Mouse (Mus musculus): ENCODE results near the gene Thra. TPM values are rescaled to one million over a fixed set of nuclear protein-coding genes. Genes with fewer than 3 reads are reported as not detected.

Thra gene
- polyA plus RNA-seq, 1 experiment from 2014 or later, result 186 TPM

- Histone ChIP-seq H3K36me3 (ENCODE audit: control insufficient read depth, insufficient read depth, low read length) (no peaks in the 10 kb centered on the region), H3K4me3 (ENCODE audit: low read depth, low read length) (peak overlapping the region; percentile 11; the same call in 1 of the 2 replicates), H3K27ac (ENCODE audit: low read depth, low read length) (peak overlapping the region; percentile 50), H3K9me3 (ENCODE audit: control insufficient read depth, low read length) (no peaks in the 10 kb centered on the region), H3K4me2 (ENCODE audit: low read depth, low read length) (peak overlapping the region; percentile 70), H3K4me1 (ENCODE audit: control insufficient read depth, insufficient read depth, low read length) (peaks cover 82% of the 10 kb centered on the region), H3K9ac (replicated peaks; ENCODE audit: low read depth, low read length) (0 out of 2 replicates have a peak overlapping the region, but pooled peaks have one; percentile 25), H3K27me3 (ENCODE audit: control insufficient read depth, insufficient read depth, low read length) (no peaks in the 10 kb centered on the region)
- ATAC-seq (ENCODE audit: low read depth), result peak; percentile 47; the same call in 1 of the 2 replicates
- 4% methylated on average over 19 of the region's 19 CpGs for WGBS
These were observed 6.6 kb downstream of the Thra start for GRCm38 (mm10) chr11:98746855-98747693.

DNA sequence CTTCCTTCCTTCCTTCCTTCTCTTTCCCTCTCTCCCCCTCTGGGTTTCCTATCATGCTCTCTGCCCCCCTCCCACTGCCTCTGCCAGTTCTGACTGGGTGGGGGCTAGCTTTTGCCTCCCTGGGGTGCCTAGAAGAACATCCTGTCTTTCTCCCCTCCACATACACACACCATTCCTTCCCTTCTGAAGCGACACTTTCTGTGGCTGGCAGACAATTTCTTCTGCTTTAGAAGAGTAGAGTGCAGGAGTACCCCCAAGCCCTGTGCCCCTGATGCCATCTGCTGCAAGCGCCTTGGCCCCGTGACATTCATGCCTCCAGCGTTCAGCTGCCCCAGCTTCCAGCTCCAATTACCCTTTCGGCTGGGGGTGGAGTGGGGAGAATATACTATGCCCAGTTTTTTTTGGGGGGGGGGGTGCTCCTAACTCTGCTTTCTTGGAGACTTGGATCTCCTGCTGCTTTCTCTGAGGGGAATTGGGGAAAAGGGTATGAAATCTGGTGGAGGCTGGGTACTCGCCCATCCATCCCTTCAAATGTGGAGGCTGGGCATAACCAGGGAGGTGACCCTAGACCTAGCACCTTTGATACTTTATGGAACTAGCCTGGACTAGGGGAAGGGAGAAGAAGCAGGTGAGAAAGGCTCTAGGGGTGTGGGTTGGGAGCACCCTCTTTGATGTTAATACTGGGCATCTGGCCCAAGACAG is 7.5 kb downstream of the Thra start:
- peak overlapping the region; percentile 0; the same call in 1 of the 2 replicates for H3K4me3 ChIP-seq (ENCODE audit: low read depth, low read length)
- no peaks in the 10 kb centered on the region for H3K27me3 ChIP-seq (ENCODE audit: control insufficient read depth, insufficient read depth, low read length)
- H3K27ac ChIP-seq (ENCODE audit: low read depth, low read length), result peak overlapping the region; percentile 93
- peak overlapping the region; percentile 63 for H3K9ac ChIP-seq (replicated peaks; ENCODE audit: low read depth, low read length)
- WGBS, result 10% methylated on average over 6 of the region's 6 CpGs
- H3K9me3 ChIP-seq (ENCODE audit: control insufficient read depth, low read length), result no peaks in the 10 kb centered on the region
- no peaks in the 10 kb centered on the region for H3K36me3 ChIP-seq (ENCODE audit: control insufficient read depth, insufficient read depth, low read length)
- H3K4me2 ChIP-seq (ENCODE audit: low read depth, low read length), result peak overlapping the region; percentile 70
- H3K4me1 ChIP-seq (ENCODE audit: control insufficient read depth, insufficient read depth, low read length), result peaks cover 89% of the 10 kb centered on the region
- ATAC-seq (ENCODE audit: low read depth), result no peak

DNA sequence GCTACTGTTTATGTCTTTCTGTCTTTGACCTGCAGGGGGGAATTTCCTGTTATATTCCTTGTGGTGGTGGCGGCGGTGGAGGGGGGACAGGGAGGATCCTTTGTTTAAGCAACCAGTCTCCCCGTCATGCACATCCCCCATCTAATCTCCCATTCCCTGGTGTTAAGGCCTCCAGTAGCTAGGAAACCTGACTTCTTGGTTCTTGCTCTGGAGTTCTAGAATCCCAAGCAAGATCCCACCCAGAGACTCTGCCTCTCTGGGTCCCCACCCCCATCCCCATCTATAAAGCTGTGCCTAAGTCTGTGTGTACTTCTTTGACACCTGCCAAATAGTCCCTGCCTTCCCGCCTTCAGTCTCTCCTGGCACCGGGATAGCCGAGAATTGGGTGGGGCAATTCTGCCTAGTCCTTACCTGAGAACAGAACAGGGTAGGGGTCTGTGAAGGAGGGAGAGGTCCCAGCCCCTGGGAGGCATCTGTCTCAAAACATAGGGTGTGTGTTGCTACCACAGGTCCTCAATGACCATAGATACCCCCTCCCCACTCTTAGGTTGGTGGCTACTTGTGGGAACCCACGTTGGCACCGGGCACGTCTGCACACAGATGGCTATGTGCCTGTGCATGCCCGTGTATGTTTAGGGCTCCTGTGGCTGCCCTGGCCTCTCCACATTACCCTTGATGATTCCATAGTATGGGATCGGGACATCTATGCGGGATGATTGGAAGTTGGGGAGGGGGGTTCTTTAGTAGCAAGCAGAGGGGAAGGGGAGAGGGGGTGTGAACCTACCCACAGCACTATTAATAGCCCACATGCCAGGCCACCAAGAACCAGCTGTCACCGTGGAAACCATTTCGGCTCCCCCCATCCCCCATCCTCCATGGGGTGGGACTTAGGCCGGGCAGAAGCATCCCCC is 8.3 kb downstream of the Thra start:
- Histone ChIP-seq H3K9ac (replicated peaks; ENCODE audit: low read depth, low read length) (peak overlapping the region; percentile 63), H3K9me3 (ENCODE audit: control insufficient read depth, low read length) (no peaks in the 10 kb centered on the region), H3K4me3 (ENCODE audit: low read depth, low read length) (peak overlapping the region; percentile 0; the same call in 1 of the 2 replicates), H3K27me3 (ENCODE audit: control insufficient read depth, insufficient read depth, low read length) (no peaks in the 10 kb centered on the region), H3K4me2 (ENCODE audit: low read depth, low read length) (peak overlapping the region; percentile 70), H3K27ac (ENCODE audit: low read depth, low read length) (peak overlapping the region; percentile 93), H3K36me3 (ENCODE audit: control insufficient read depth, insufficient read depth, low read length) (peaks cover 7% of the 10 kb centered on the region; the same call in 1 of the 2 replicates), H3K4me1 (ENCODE audit: control insufficient read depth, insufficient read depth, low read length) (peaks cover 87% of the 10 kb centered on the region)
- 13% methylated on average over 15 of the region's 15 CpGs for WGBS
- ATAC-seq (ENCODE audit: low read depth), result 0 out of 2 replicates have a peak, but pooled peaks have one; percentile 19

DNA sequence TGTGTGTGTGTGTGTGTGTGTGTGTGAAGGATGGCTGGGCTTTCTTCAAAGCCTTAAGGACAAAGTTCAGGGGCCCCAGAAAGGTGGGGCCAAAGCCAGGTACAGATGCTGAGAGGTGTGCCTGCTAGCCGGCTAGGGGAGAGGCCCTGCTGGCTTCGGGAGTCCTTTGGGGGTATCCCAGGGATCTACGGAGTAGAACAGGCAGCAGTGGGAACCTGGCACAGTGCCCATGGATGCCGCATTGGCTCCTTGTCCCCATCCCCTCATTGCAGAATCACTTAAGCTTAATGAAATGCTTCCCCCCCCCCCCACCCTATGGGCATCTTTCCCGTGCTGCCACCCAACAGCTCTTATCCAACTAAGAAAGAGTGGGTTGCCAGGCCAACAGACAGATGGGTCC is 9.3 kb downstream of the Thra start:
- 31% methylated on average over 5 of the region's 5 CpGs for WGBS
- peak; percentile 28 for ATAC-seq (ENCODE audit: low read depth)

DNA sequence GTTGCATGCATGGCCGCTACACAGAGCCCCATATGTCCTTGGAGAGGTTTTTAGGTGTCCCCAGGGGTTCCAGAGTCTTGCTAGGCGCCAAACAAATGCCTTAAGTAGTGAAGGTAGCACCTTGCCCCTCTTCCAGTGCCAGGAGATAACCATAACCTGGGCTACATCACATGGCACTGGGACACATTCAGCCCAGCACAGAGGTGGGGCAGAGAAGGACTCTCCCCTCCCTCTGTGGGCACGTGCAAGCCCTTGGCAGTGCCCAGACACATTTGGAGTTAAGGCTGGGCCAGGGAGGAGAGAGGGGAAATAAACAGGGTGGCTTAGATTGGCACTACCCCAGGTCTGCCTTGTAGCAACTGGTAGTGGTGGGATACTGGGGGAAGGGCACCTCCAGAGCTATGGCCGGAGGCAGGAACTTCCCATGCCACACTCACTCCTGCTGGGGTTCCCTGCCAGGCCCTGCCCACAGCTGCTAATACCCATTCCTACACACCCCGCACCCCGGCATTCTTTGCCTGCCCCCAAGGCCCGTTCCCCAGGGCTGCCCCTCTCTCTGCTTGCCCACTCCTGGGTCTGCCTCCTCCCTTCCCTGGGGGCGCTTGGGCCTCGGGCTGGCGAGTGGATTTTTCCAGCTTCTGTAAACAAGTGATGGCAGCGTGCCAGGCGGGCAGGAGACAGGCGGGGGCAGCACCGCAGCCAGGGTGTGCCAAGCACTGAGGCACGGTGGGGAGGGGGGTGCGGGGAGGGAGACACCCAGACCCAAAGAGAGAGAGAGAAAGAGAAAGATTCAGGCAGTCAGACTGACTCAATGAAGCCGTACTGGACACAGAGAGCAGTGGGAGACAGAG is 10.1 kb downstream of the Thra start:
- Histone ChIP-seq H3K4me2 (ENCODE audit: low read depth, low read length) (peak overlapping the region; percentile 70), H3K4me3 (ENCODE audit: low read depth, low read length) (no peak overlapping the region), H3K36me3 (ENCODE audit: control insufficient read depth, insufficient read depth, low read length) (peaks cover 11% of the 10 kb centered on the region; the same call in 1 of the 2 replicates), H3K9me3 (ENCODE audit: control insufficient read depth, low read length) (no peaks in the 10 kb centered on the region), H3K9ac (replicated peaks; ENCODE audit: low read depth, low read length) (peak overlapping the region; percentile 63; the same call in 1 of the 2 replicates), H3K27me3 (ENCODE audit: control insufficient read depth, insufficient read depth, low read length) (no peaks in the 10 kb centered on the region), H3K4me1 (ENCODE audit: control insufficient read depth, insufficient read depth, low read length) (peaks cover 74% of the 10 kb centered on the region), H3K27ac (ENCODE audit: low read depth, low read length) (peak overlapping the region; percentile 93)
- WGBS, result 16% methylated on average over 17 of the region's 17 CpGs
- ATAC-seq (ENCODE audit: low read depth), result peak; percentile 63

More for the DNA sequence above, 9.3 kb downstream of the Thra start:
- H3K9ac ChIP-seq (replicated peaks; ENCODE audit: low read depth, low read length), result peak overlapping the region; percentile 63
- H3K36me3 ChIP-seq (ENCODE audit: control insufficient read depth, insufficient read depth, low read length), result peaks cover 11% of the 10 kb centered on the region; the same call in 1 of the 2 replicates
- H3K4me3 ChIP-seq (ENCODE audit: low read depth, low read length), result no peak overlapping the region
- H3K9me3 ChIP-seq (ENCODE audit: control insufficient read depth, low read length), result no peaks in the 10 kb centered on the region
- H3K4me1 ChIP-seq (ENCODE audit: control insufficient read depth, insufficient read depth, low read length), result peaks cover 81% of the 10 kb centered on the region
- no peaks in the 10 kb centered on the region for H3K27me3 ChIP-seq (ENCODE audit: control insufficient read depth, insufficient read depth, low read length)
- H3K27ac ChIP-seq (ENCODE audit: low read depth, low read length), result peak overlapping the region; percentile 93
- H3K4me2 ChIP-seq (ENCODE audit: low read depth, low read length), result peak overlapping the region; percentile 70

DNA sequence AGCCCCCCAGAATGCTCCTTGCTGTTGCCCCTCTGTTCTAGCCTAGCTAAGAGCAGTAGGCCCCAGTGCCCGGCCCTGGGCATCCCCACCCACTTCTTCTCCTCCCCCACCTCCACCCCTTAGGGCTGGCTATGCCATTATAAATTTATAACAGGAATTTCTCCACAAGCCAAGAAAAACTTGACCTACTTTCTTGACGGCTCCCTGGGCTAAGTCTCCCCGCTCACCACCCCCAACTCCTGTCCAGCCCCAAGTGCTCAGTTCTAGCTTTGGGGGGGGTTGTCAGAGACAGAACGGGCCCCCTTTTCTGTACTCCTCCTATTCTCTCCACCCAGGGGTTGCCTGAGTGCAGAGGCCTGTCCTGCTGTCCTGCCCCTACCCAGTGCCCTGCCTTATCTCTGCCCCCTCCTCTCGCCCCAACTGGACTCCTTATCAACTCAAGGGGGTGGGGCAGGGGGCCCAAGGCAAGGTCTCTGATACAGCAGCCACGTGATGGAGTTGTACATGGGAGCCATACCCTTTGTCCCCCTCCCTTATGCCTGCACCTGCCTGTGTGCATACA is 10.9 kb downstream of the Thra start:
- H3K4me2 ChIP-seq (ENCODE audit: low read depth, low read length), result peak overlapping the region; percentile 70; the same call in 1 of the 2 replicates
- peaks cover 11% of the 10 kb centered on the region; the same call in 1 of the 2 replicates for H3K36me3 ChIP-seq (ENCODE audit: control insufficient read depth, insufficient read depth, low read length)
- H3K27me3 ChIP-seq (ENCODE audit: control insufficient read depth, insufficient read depth, low read length), result no peaks in the 10 kb centered on the region
- no peaks in the 10 kb centered on the region for H3K9me3 ChIP-seq (ENCODE audit: control insufficient read depth, low read length)
- WGBS, result 31% methylated on average over 6 of the region's 6 CpGs
- H3K4me1 ChIP-seq (ENCODE audit: control insufficient read depth, insufficient read depth, low read length), result peaks cover 66% of the 10 kb centered on the region
- H3K9ac ChIP-seq (replicated peaks; ENCODE audit: low read depth, low read length), result no peak overlapping the region; the same call in 1 of the 2 replicates
- no peak for ATAC-seq (ENCODE audit: low read depth)
- H3K4me3 ChIP-seq (ENCODE audit: low read depth, low read length), result no peak overlapping the region
- peak overlapping the region; percentile 93 for H3K27ac ChIP-seq (ENCODE audit: low read depth, low read length)

GRCm38 (mm10) chr11:98752562-98753140 is 12.2 kb downstream of the Thra start:
- no peaks in the 10 kb centered on the region for H3K27me3 ChIP-seq (ENCODE audit: control insufficient read depth, insufficient read depth, low read length)
- no peak overlapping the region for H3K4me3 ChIP-seq (ENCODE audit: low read depth, low read length)
- H3K4me2 ChIP-seq (ENCODE audit: low read depth, low read length), result no peak overlapping the region
- no peak for ATAC-seq (ENCODE audit: low read depth)
- H3K27ac ChIP-seq (ENCODE audit: low read depth, low read length), result no peak overlapping the region; the same call in 1 of the 2 replicates
- H3K9me3 ChIP-seq (ENCODE audit: control insufficient read depth, low read length), result no peaks in the 10 kb centered on the region
- H3K36me3 ChIP-seq (ENCODE audit: control insufficient read depth, insufficient read depth, low read length), result peaks cover 22% of the 10 kb centered on the region; the same call in 1 of the 2 replicates
- H3K9ac ChIP-seq (replicated peaks; ENCODE audit: low read depth, low read length), result no peak overlapping the region
- H3K4me1 ChIP-seq (ENCODE audit: control insufficient read depth, insufficient read depth, low read length), result peaks cover 55% of the 10 kb centered on the region
- 91% methylated on average over 10 of the region's 10 CpGs for WGBS
